Mouse (Mus musculus): ENCODE results near the gene Vps25. TPM values are rescaled to one million over a fixed set of nuclear protein-coding genes. Genes with fewer than 3 reads are reported as not detected.
A peak's percentile ranks its signal among the peaks of the same experiment; 100 is the strongest.

Vps25 gene
- polyA plus RNA-seq, 1 experiment from 2014 or later: 133 TPM

DNA sequence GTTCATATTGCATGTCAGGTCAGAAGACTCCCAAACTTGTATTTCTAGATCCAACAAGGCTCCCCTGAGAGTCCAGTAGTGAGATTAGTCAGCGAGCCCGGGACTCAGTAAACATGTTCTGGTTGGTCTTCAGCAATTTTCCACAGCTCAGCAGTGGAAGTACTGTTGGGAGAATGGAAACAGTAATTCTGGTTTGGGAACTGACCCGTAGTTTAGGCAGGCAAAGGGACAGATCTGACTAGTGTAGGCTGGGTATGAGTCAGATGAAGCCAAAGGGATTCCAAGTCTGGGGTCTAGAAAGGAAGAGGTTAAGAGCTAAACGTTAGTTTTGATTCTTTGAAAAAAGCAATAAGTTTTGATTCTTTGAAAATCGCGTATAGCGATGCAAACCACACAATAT lies 566 bp upstream of the Vps25 start:
- peak overlapping the region; percentile 97 for H3K9ac ChIP-seq
- peak overlapping the region; percentile 92 for H3K4me2 ChIP-seq (replicated peaks)
- ATAC-seq (ENCODE audit: low FRiP score): no peak
- H3K36me3 ChIP-seq (replicated peaks; ENCODE audit: control insufficient read depth, insufficient read depth): 0 out of 2 replicates have a peak, but pooled peaks cover 4% of the 10 kb centered on the region
- 12% methylated on average over 7 of the region's 7 CpGs for WGBS
- H3K27ac ChIP-seq: peak overlapping the region; percentile 90
- DNase-seq (ENCODE audit: low spot score): no peak
- H3K4me1 ChIP-seq (replicated peaks; ENCODE audit: control insufficient read depth, insufficient read depth, low read length): peaks cover 15% of the 10 kb centered on the region
- peak overlapping the region; percentile 93 for H3K4me3 ChIP-seq (replicated peaks; ENCODE audit: low read length)
- H3K9me3 ChIP-seq (ENCODE audit: control insufficient read depth, low read length): no peaks in the 10 kb centered on the region
- H3K27me3 ChIP-seq (ENCODE audit: control insufficient read depth, insufficient read depth, low read length): no peaks in the 10 kb centered on the region; the same call in 1 of the 2 replicates

GRCm38 (mm10) chr11:101255826-101256775 lies 2.6 kb downstream of the Vps25 start:
- Histone ChIP-seq H3K4me1 (replicated peaks; ENCODE audit: control insufficient read depth, insufficient read depth, low read length) (peaks cover 31% of the 10 kb centered on the region), H3K4me3 (replicated peaks; ENCODE audit: low read length) (no peak overlapping the region), H3K9me3 (ENCODE audit: control insufficient read depth, low read length) (no peaks in the 10 kb centered on the region), H3K27ac (no peak overlapping the region), H3K4me2 (replicated peaks) (no peak overlapping the region), H3K36me3 (replicated peaks; ENCODE audit: control insufficient read depth, insufficient read depth) (0 out of 2 replicates have a peak, but pooled peaks cover 10% of the 10 kb centered on the region), H3K27me3 (ENCODE audit: control insufficient read depth, insufficient read depth, low read length) (peaks cover 11% of the 10 kb centered on the region), H3K9ac (no peak overlapping the region)
- WGBS: 91% methylated on average over 13 of the region's 13 CpGs
- ATAC-seq (ENCODE audit: low FRiP score) (no peak), DNase-seq (ENCODE audit: low spot score) (no peak)

- DNase-seq (ENCODE audit: low spot score) (no peak), ATAC-seq (ENCODE audit: low FRiP score) (no peak)
- Histone ChIP-seq H3K4me1 (replicated peaks; ENCODE audit: control insufficient read depth, insufficient read depth, low read length) (peaks cover 31% of the 10 kb centered on the region; the same call in 1 of the 2 replicates), H3K4me2 (replicated peaks) (no peak overlapping the region), H3K27ac (no peak overlapping the region), H3K27me3 (ENCODE audit: control insufficient read depth, insufficient read depth, low read length) (peaks cover 41% of the 10 kb centered on the region), H3K9ac (no peak overlapping the region), H3K4me3 (replicated peaks; ENCODE audit: low read length) (no peak overlapping the region), H3K36me3 (replicated peaks; ENCODE audit: control insufficient read depth, insufficient read depth) (0 out of 2 replicates have a peak, but pooled peaks cover 10% of the 10 kb centered on the region), H3K9me3 (ENCODE audit: control insufficient read depth, low read length) (no peaks in the 10 kb centered on the region)
- WGBS: 45% methylated on average over 6 of the region's 6 CpGs
Measured at GRCm38 (mm10) chr11:101259261-101259712, 5.8 kb downstream of the Vps25 start.

DNA sequence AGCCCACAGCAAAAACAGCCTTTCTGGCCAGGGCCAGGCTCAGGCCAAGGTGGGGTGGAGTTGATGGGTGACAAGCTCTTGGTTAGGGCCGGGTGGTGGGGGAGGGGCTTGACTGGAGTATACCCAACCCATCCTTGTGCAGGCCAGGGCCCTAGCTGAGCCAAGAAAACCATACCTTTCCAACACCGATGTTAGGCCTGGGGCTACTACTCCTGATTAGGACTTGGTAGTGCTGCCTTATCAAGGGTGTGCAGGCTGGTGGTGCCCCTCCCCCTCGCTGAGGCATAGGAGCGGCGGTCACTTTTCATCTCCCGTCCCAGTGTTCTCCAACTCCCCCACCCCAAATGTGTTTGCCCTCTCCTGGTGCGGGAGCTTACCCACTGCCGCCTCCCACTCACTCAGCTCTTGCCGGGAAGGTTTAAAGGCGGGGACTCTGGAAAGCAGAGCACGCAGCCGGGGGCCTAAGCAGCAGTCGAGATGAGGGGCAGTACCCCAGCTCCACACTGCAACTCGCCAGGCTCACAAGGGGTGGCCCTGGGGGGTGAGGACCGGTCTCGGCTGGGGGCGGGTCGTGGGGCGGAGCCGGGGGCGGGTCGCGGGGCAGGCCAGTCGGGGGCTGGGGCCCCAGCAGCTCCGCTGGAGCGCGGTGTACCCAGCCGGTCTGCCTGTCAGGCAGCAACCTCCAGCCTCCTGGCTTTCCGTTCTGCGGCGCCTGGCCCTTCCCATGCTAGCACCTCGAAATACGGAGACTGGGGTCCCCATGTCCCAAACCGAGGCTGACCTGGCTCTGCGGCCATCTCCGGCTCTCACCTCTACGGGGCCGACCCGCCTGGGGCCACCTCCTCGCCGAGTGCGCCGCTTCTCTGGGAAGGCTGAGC lies 6.7 kb downstream of the Vps25 start, which contains the start of gene Wnk4:
TSS of gene Wnk4 (plus strand) at position 620 of the 878 bp plus-strand sequence.
- 0 out of 2 replicates have a peak, but pooled peaks cover 10% of the 10 kb centered on the region for H3K36me3 ChIP-seq (replicated peaks; ENCODE audit: control insufficient read depth, insufficient read depth)
- 1% methylated on average over 40 of the region's 43 CpGs for WGBS
- H3K9me3 ChIP-seq (ENCODE audit: control insufficient read depth, low read length): no peaks in the 10 kb centered on the region
- H3K27me3 ChIP-seq (ENCODE audit: control insufficient read depth, insufficient read depth, low read length): peaks cover 48% of the 10 kb centered on the region
- H3K4me2 ChIP-seq (replicated peaks): peak within 1 kb of the TSS; percentile 85
- H3K9ac ChIP-seq: peak within 1 kb of the TSS; percentile 61
- H3K4me3 ChIP-seq (replicated peaks; ENCODE audit: low read length): peak within 1 kb of the TSS; percentile 42
- DNase-seq (ENCODE audit: low spot score) (no peak), ATAC-seq (ENCODE audit: low FRiP score) (peak; percentile 60)
- H3K27ac ChIP-seq: no peak within 1 kb of the TSS
- H3K4me1 ChIP-seq (replicated peaks; ENCODE audit: control insufficient read depth, insufficient read depth, low read length): peaks cover 32% of the 10 kb centered on the region; the same call in 1 of the 2 replicates

GRCm38 (mm10) chr11:101260826-101261380 lies 7.4 kb downstream of the Vps25 start:
- Histone ChIP-seq H3K27me3 (ENCODE audit: control insufficient read depth, insufficient read depth, low read length) (peaks cover 50% of the 10 kb centered on the region), H3K4me2 (replicated peaks) (peak overlapping the region; percentile 85), H3K9me3 (ENCODE audit: control insufficient read depth, low read length) (no peaks in the 10 kb centered on the region), H3K27ac (no peak overlapping the region), H3K36me3 (replicated peaks; ENCODE audit: control insufficient read depth, insufficient read depth) (0 out of 2 replicates have a peak, but pooled peaks cover 10% of the 10 kb centered on the region), H3K9ac (peak overlapping the region; percentile 61), H3K4me1 (replicated peaks; ENCODE audit: control insufficient read depth, insufficient read depth, low read length) (peaks cover 33% of the 10 kb centered on the region; the same call in 1 of the 2 replicates), H3K4me3 (replicated peaks; ENCODE audit: low read length) (peak overlapping the region; percentile 42)
- ATAC-seq (ENCODE audit: low FRiP score): no peak; the same call in 1 of the 2 replicates
- no peak for DNase-seq (ENCODE audit: low spot score)
- under 1% methylated on average over 30 of the region's 30 CpGs for WGBS

GRCm38 (mm10) chr11:101262272-101262967 lies 8.9 kb downstream of the Vps25 start:
- Histone ChIP-seq H3K9ac (no peak overlapping the region), H3K9me3 (ENCODE audit: control insufficient read depth, low read length) (no peaks in the 10 kb centered on the region), H3K36me3 (replicated peaks; ENCODE audit: control insufficient read depth, insufficient read depth) (0 out of 2 replicates have a peak, but pooled peaks cover 8% of the 10 kb centered on the region), H3K27me3 (ENCODE audit: control insufficient read depth, insufficient read depth, low read length) (peaks cover 54% of the 10 kb centered on the region), H3K4me3 (replicated peaks; ENCODE audit: low read length) (peak overlapping the region; percentile 9; the same call in 1 of the 2 replicates), H3K4me1 (replicated peaks; ENCODE audit: control insufficient read depth, insufficient read depth, low read length) (peaks cover 33% of the 10 kb centered on the region; the same call in 1 of the 2 replicates), H3K4me2 (replicated peaks) (peak overlapping the region; percentile 24), H3K27ac (no peak overlapping the region)
- no peak for ATAC-seq (ENCODE audit: low FRiP score)
- WGBS: 2% methylated on average over 24 of the region's 24 CpGs
- DNase-seq (ENCODE audit: low spot score): no peak

DNA sequence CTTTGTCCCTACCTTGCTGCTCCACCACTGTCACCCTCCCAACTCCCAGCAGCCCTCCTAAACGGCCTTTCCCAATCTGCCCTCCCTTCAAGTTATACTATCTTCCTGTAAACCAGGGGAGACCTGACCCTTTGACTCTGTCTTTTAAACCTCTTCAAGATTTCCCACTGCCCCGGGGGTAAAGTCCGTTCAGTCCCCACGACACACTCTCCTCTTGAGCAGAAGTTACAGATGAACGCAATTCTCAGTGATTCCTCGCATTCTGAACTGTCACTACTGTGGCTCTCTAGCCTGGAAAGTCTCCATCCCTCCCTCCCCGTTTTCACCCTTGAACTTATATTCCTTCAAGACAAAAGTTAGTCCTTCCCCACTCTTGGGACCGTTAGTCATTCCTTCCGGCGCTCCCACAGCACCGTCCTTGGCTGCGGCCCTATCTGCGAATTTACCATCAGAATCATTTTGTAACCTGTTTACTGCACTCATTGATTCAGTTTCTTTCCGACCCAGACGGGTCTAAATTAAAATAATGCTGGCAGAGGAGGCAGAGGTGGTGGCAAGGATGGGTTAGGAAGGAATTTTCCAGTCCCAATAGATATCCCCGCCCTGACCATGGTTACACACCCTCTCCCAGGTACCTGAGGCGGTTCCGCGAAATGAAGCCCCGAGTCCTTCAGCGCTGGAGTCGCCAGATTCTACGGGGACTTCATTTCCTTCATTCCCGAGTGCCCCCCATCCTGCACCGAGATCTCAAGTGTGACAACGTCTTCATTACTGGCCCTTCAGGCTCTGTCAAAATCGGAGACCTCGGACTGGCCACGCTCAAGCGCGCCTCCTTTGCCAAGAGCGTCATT lies 9.9 kb downstream of the Vps25 start:
- Histone ChIP-seq H3K9ac (no peak overlapping the region), H3K27ac (no peak overlapping the region), H3K9me3 (ENCODE audit: control insufficient read depth, low read length) (no peaks in the 10 kb centered on the region), H3K4me1 (replicated peaks; ENCODE audit: control insufficient read depth, insufficient read depth, low read length) (peaks cover 33% of the 10 kb centered on the region; the same call in 1 of the 2 replicates), H3K4me2 (replicated peaks) (no peak overlapping the region), H3K36me3 (replicated peaks; ENCODE audit: control insufficient read depth, insufficient read depth) (0 out of 2 replicates have a peak, but pooled peaks cover 7% of the 10 kb centered on the region), H3K27me3 (ENCODE audit: control insufficient read depth, insufficient read depth, low read length) (peaks cover 54% of the 10 kb centered on the region), H3K4me3 (replicated peaks; ENCODE audit: low read length) (0 out of 2 replicates have a peak overlapping the region, but pooled peaks have one; percentile 4)
- ATAC-seq (ENCODE audit: low FRiP score) (no peak), DNase-seq (ENCODE audit: low spot score) (no peak)
- 3% methylated on average over 32 of the region's 32 CpGs for WGBS

Measured in hindbrain, embryonic 14.5 days (tissue).